Mouse (Mus musculus): Measurements from ENCODE around the gene Hist1h2bk. TPM values are rescaled to one million over a fixed set of nuclear protein-coding genes. Genes with fewer than 3 reads are reported as not detected.
"Not testable (repeated sequence)": the region's sequence is repeated elsewhere in the genome, so short reads cannot be mapped to it uniquely, and the experiment has no call there.

Hist1h2bk gene
- polyA plus RNA-seq (2015; fragmentation: Nextera tagmentation; extraction: Ambion mirVana): 0.54 and 0.63 TPM in 2 replicates

DNA sequence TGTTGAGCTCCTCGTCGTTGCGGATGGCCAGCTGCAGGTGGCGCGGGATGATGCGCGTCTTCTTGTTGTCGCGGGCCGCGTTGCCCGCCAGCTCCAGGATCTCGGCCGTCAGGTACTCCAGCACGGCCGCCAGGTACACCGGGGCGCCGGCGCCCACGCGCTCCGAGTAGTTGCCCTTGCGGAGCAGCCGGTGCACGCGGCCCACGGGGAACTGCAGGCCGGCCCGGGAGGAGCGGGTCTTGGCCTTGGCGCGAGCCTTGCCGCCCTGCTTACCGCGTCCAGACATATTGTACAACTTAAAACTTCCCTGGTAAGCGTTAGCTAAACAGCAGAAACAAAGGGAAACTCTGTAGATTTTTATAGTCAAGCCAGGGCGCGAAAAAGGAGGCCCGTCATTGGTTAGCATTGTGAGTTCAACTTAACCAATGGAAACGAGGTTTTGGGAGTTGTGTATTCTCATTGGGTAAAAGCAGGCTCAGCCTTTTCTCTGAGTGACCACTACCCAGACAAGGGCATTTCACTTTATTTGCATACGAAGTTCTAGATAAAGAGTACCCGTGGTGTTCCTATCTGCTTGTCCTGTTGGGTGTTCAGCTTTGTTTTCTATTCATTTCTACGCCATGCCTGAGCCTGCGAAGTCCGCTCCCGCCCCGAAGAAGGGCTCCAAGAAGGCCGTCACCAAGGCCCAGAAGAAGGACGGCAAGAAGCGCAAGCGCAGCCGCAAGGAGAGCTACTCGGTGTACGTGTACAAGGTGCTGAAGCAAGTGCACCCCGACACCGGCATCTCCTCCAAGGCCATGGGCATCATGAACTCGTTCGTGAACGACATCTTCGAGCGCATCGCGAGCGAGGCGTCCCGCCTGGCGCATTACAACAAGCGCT lies at the start of gene Hist1h2bk, which contains the start of gene Hist1h2ah:
Hist1h2bk (plus strand) TSS at position 604 of the 882 bp plus-strand sequence.
Hist1h2ah (minus strand) TSS at position 302 of the 882 bp plus-strand sequence.
- Histone ChIP-seq H3K4me3 (peak within 1 kb of the TSS; percentile 42), H3K4me1 (peaks cover 21% of the 10 kb centered on the region), H3K27ac (peak within 1 kb of the TSS; percentile 71), H3K9ac (peak within 1 kb of the TSS; percentile 27; the same call in 1 of the 2 replicates), H3K4me2 (peak within 1 kb of the TSS; percentile 63)
- not testable (repeated sequence) for H3K36me3 ChIP-seq (replicated peaks); H3K9me3 ChIP-seq; H3K27me3 ChIP-seq (replicated peaks)
- peak; percentile 99 for ATAC-seq (replicated peaks)
- WGBS: under 1% methylated on average over 34 of the region's 69 CpGs

- WGBS: 83% methylated on average over 5 of the region's 5 CpGs
- Histone ChIP-seq H3K27me3 (replicated peaks) (peaks cover 56% of the 10 kb centered on the region), H3K4me2 (no peak overlapping the region), H3K4me1 (peaks cover 12% of the 10 kb centered on the region; the same call in 1 of the 2 replicates), H3K4me3 (no peak overlapping the region), H3K27ac (no peak overlapping the region), H3K9me3 (no peaks in the 10 kb centered on the region), H3K36me3 (replicated peaks) (no peaks in the 10 kb centered on the region), H3K9ac (no peak overlapping the region)
- no peak for ATAC-seq (replicated peaks)
These were observed 43.1 kb upstream of the Hist1h2bk start for GRCm38 (mm10) chr13:21992550-21992949.

DNA sequence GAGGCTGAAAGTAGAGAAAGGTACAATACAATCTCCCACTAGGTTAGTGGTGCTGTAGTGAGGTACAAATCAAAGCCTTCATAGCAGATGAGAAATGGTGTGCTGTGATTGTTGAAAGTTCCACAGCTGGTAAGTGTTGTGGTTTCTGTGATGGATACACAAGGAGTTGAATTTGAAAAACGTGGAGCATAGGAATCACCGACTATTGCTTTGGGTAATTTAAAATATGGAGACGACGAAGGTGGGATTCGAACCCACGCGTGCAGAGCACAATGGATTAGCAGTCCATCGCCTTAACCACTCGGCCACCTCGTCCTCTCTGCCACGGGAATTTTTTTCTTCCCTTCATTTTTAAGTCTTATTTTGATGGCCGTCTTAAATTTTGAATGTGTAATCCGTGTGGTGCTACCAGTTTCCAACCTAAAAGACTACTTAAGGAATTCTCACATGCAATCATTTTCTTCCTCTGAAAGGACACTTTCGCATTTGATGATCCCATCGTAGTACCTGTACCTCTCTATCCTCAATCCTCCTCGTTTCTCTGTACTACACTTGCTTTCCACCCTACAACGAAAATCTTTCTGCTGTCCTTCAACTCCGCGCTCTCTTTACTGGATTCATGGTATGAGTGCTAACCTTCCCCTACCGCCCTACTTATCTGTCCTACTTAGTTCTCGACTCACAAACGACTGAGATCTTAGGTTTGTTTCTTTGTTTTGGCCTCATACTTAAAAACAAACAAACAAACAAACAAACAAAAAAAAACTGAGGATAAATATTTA lies 41.5 kb upstream of the Hist1h2bk start:
- WGBS: 2% methylated on average over 22 of the region's 22 CpGs
- H3K4me3 ChIP-seq: no peak overlapping the region
- H3K4me2 ChIP-seq: no peak overlapping the region
- H3K4me1 ChIP-seq: peaks cover 12% of the 10 kb centered on the region; the same call in 1 of the 2 replicates
- H3K27me3 ChIP-seq (replicated peaks): peaks cover 69% of the 10 kb centered on the region
- no peaks in the 10 kb centered on the region for H3K9me3 ChIP-seq
- H3K36me3 ChIP-seq (replicated peaks): no peaks in the 10 kb centered on the region
- no peak overlapping the region for H3K9ac ChIP-seq
- no peak for ATAC-seq (replicated peaks)
- H3K27ac ChIP-seq: no peak overlapping the region

GRCm38 (mm10) chr13:21994896-21995295 lies 40.8 kb upstream of the Hist1h2bk start:
- Histone ChIP-seq H3K4me2 (peak overlapping the region; percentile 34), H3K36me3 (replicated peaks) (no peaks in the 10 kb centered on the region), H3K9me3 (no peaks in the 10 kb centered on the region), H3K4me3 (peak overlapping the region; percentile 20; the same call in 1 of the 2 replicates), H3K4me1 (peaks cover 12% of the 10 kb centered on the region; the same call in 1 of the 2 replicates), H3K27me3 (replicated peaks) (peaks cover 76% of the 10 kb centered on the region), H3K27ac (no peak overlapping the region), H3K9ac (no peak overlapping the region)
- no peak for ATAC-seq (replicated peaks)
- WGBS: 6% methylated on average over 8 of the region's 8 CpGs

- Histone ChIP-seq H3K4me3 (peak overlapping the region; percentile 20), H3K4me2 (peak overlapping the region; percentile 34), H3K36me3 (replicated peaks) (no peaks in the 10 kb centered on the region), H3K9ac (no peak overlapping the region), H3K27ac (no peak overlapping the region), H3K27me3 (replicated peaks) (peaks cover 81% of the 10 kb centered on the region), H3K4me1 (peaks cover 12% of the 10 kb centered on the region; the same call in 1 of the 2 replicates), H3K9me3 (no peaks in the 10 kb centered on the region)
- ATAC-seq (replicated peaks): peak; percentile 37; the same call in 1 of the 2 replicates
- 1% methylated on average over 21 of the region's 21 CpGs for WGBS
These were observed 40.2 kb upstream of the Hist1h2bk start for GRCm38 (mm10) chr13:21995331-21995914.

- peaks cover 12% of the 10 kb centered on the region; the same call in 1 of the 2 replicates for H3K4me1 ChIP-seq
- peak overlapping the region; percentile 20; the same call in 1 of the 2 replicates for H3K4me3 ChIP-seq
- no peak for ATAC-seq (replicated peaks)
- H3K9me3 ChIP-seq: no peaks in the 10 kb centered on the region
- no peak overlapping the region for H3K9ac ChIP-seq
- 4% methylated on average over 12 of the region's 12 CpGs for WGBS
- peaks cover 87% of the 10 kb centered on the region for H3K27me3 ChIP-seq (replicated peaks)
- H3K4me2 ChIP-seq: 0 out of 2 replicates have a peak overlapping the region, but pooled peaks have one; percentile 6
- H3K27ac ChIP-seq: no peak overlapping the region
- no peaks in the 10 kb centered on the region for H3K36me3 ChIP-seq (replicated peaks)
These were observed 39.4 kb upstream of the Hist1h2bk start for GRCm38 (mm10) chr13:21996101-21996839.

DNA sequence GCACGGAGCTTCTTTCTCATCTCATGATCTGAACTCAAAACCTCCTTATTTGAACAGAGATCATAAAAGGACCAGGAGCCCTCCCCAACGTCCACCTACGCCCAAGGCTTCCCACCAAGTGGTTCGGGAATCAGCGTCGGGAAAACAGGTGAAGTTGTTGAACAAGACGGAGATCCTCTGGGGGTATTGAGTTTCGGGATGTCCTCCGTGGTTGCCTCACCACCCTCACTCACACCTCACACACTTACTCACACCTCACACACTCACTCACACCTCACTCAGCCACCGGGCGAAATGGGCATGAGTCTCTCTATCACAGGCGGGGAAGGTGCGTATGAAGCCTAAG lies 38.9 kb upstream of the Hist1h2bk start:
- no peak overlapping the region for H3K27ac ChIP-seq
- no peak for ATAC-seq (replicated peaks)
- 1% methylated on average over 13 of the region's 13 CpGs for WGBS
- H3K36me3 ChIP-seq (replicated peaks): no peaks in the 10 kb centered on the region
- H3K9ac ChIP-seq: no peak overlapping the region
- peaks cover 12% of the 10 kb centered on the region; the same call in 1 of the 2 replicates for H3K4me1 ChIP-seq
- no peaks in the 10 kb centered on the region for H3K9me3 ChIP-seq
- H3K27me3 ChIP-seq (replicated peaks): peaks cover 87% of the 10 kb centered on the region
- peak overlapping the region; percentile 6; the same call in 1 of the 2 replicates for H3K4me2 ChIP-seq
- H3K4me3 ChIP-seq: no peak overlapping the region

DNA sequence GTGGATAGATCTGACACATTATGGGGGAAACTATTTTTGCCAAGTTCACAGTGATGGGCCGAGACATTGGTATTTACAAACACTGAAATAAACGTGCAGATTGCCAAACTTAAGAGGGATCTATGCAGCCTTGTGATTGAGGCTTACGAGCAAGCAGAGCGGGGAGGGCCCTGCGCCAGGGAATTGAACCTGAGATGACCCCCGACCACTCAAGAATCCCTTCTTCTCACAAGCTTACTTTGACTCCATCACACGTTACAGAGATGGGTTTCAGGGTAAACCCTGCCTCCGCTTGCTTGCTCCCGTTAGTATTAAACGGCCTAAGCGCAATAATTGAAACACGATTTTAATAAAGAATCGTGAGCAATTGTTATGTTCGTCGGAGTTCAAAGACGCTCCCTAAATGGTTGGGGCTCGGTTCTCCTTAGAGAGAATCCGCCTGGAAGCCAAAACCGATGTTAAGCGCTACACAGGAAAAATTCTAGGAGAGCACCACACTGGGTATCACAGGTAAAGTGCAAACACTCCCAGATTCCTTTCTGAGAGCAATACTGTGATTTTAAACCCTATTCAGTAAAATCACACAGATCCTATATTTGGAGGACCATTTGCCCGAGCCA lies 38.4 kb upstream of the Hist1h2bk start:
- H3K36me3 ChIP-seq (replicated peaks): no peaks in the 10 kb centered on the region
- no peaks in the 10 kb centered on the region for H3K9me3 ChIP-seq
- no peak overlapping the region for H3K9ac ChIP-seq
- 1% methylated on average over 21 of the region's 21 CpGs for WGBS
- peaks cover 90% of the 10 kb centered on the region for H3K27me3 ChIP-seq (replicated peaks)
- H3K4me2 ChIP-seq: peak overlapping the region; percentile 6; the same call in 1 of the 2 replicates
- no peak for ATAC-seq (replicated peaks)
- H3K27ac ChIP-seq: no peak overlapping the region
- H3K4me1 ChIP-seq: peaks cover 12% of the 10 kb centered on the region; the same call in 1 of the 2 replicates
- no peak overlapping the region for H3K4me3 ChIP-seq

DNA sequence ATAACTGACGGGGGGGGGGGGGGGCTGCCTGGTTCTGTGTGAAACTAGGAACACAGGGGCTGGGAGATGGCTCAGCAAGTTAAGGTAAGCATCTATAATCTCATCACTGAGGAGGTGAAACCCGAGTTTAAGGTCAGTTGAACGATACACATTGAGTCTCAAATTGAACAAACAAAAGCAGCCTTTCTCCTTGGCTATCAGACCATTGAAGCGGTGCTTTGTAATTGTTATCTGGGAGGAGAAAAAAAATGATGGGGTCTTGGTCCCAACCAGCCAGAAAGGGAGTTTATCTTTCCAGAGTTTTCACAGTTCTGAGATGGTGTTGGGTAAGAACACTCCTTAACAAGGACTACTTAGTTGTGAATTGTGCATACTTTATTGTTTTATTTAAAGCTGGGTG lies 37.8 kb upstream of the Hist1h2bk start:
- Histone ChIP-seq H3K27ac (no peak overlapping the region), H3K4me3 (no peak overlapping the region), H3K36me3 (replicated peaks) (no peaks in the 10 kb centered on the region), H3K9me3 (no peaks in the 10 kb centered on the region), H3K4me2 (no peak overlapping the region), H3K27me3 (replicated peaks) (peaks cover 92% of the 10 kb centered on the region), H3K9ac (no peak overlapping the region), H3K4me1 (peaks cover 12% of the 10 kb centered on the region; the same call in 1 of the 2 replicates)
- no peak for ATAC-seq (replicated peaks)
- 9% methylated on average over 4 of the region's 4 CpGs for WGBS

- WGBS: 17% methylated on average over 3 of the region's 3 CpGs
- Histone ChIP-seq H3K27me3 (replicated peaks) (peaks cover 95% of the 10 kb centered on the region), H3K36me3 (replicated peaks) (no peaks in the 10 kb centered on the region), H3K4me1 (peaks cover 12% of the 10 kb centered on the region; the same call in 1 of the 2 replicates), H3K27ac (no peak overlapping the region), H3K4me2 (no peak overlapping the region), H3K9ac (no peak overlapping the region), H3K9me3 (no peaks in the 10 kb centered on the region), H3K4me3 (no peak overlapping the region)
- no peak for ATAC-seq (replicated peaks)
These were observed 37.3 kb upstream of the Hist1h2bk start for GRCm38 (mm10) chr13:21998412-21998811.

DNA sequence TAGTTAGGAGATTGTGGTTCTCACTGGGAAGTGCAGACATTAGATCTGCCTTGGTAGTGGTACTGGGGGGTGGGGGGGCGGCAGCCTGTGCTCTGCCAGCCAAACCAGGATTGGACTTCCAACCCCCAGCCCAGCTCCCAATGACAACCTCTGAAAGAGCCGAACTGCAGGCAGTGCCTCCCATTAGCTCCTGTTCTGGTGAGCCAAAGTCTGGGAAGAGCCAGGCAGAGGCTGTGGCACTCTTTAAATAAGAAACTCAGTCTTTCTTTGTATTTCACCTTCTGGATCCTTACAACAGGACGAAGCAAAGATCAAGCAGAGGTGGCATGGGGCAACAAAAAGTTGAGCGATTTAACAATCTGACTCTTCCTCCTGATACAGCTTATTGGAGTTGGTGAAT lies 36.5 kb upstream of the Hist1h2bk start:
- ATAC-seq (replicated peaks): no peak
- 36% methylated on average over 4 of the region's 4 CpGs for WGBS

More for the DNA sequence above, 36.5 kb upstream of the Hist1h2bk start:
- Histone ChIP-seq H3K9me3 (no peaks in the 10 kb centered on the region), H3K36me3 (replicated peaks) (no peaks in the 10 kb centered on the region), H3K4me1 (peaks cover 12% of the 10 kb centered on the region; the same call in 1 of the 2 replicates), H3K27ac (no peak overlapping the region), H3K4me2 (no peak overlapping the region), H3K27me3 (replicated peaks) (peaks cover 95% of the 10 kb centered on the region), H3K4me3 (no peak overlapping the region), H3K9ac (no peak overlapping the region)

Measured in midbrain, embryonic 15.5 days (tissue).